Mouse (Mus musculus) olfactory bulb, adult 2 months (tissue): ENCODE results near the gene Mme.

Experiments used
- CTCF ChIP-seq: fragments of 200-500 bp; IDR thresholded peaks from 2 replicates; pipeline ENCODE4 v1.5.1; 2012; ENCODE audit warnings: low read depth, mild to moderate bottlenecking, low read length, moderate library complexity; ENCODE audit not compliant: insufficient read depth
- POLR2A ChIP-seq: fragments of 200-500 bp; IDR thresholded peaks from 2 replicates; pipeline ENCODE4 v1.6.1; 2012; ENCODE audit warnings: mild to moderate bottlenecking, low read depth, low read length, moderate library complexity; ENCODE audit not compliant: insufficient read depth

DNA sequence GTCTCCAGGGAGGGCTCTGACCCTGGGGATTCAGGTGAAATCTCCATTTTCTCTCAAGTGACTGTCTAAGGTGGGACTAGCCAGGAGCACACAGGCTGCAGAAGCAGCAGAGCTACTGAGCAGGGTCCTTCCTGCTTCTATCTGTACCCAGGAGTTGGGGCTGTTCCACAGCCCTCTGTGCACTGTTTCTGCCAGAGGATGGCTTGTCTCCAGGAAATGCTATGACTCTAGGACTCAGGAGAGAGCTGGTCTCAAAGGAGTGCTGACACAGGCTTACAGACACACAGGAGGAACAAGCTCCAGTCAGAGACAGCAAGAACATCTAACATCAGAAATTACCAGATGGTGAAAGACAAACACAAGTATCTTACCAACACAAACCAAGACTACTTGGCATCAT lies 176.4 kb downstream of the Mme start:
- TF ChIP-seq POLR2A: no peak
- no peak for TF ChIP-seq CTCF
